In the genomic region with DNA sequence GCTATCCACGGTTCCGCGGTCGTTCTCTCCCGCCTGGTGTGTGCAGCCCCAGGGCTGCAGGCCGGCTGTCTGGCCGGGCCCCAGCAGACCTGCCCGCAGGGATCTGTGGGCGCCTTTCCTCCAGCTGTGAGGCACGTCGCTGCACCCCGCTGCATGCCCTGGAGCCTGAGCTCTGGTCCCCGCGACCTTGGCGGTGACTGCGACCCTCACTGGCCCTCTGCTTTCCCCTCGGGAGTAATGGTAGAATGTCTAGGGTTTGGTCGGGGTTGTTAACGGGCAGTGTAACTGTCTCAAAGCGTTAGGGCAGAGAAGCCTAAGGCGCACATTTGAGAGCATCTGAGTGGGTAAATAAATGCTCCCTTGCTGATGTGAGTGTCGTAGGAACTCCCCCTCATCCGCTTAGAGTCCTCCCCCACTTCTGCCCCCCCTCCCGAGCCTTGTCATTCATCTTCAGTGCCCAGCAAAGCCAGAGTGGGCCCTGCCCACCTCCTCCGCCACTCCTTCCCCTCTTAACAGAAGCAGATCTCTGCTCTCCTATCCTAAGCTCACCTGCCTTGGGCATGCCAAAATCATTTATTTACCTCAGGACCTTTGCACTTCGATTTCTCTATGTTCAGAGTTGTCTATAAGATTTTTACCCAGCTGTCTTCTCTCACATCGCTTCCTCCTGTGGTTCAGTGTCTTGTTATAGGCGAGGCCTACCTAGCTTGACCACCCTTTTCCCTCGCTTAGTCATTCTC, we compare ENCODE assay signal across 8 mouse cellular contexts. TPM values are rescaled to one million over a fixed set of nuclear protein-coding genes. Genes with fewer than 3 reads are reported as not detected.
DNase-seq lines count a peak whose midpoint lies in the region; ATAC-seq lines count a peak whose summit lies in the region.

No protein-coding gene starts in this region.

- 6% methylated on average over 29 of the region's 29 CpGs for WGBS in heart, embryonic 16.5 days
- 7% methylated on average over 29 of the region's 29 CpGs for WGBS in midbrain, embryonic 15.5 days

- ATAC-seq in heart, embryonic 16.5 days (replicated peaks; ENCODE audit: extremely low read depth, insufficient read depth, low FRiP score) = no peak
- peak; percentile 8 for ATAC-seq in midbrain, embryonic 15.5 days (replicated peaks)

- no peaks in the 10 kb centered on the region for H3K9me3 ChIP-seq in heart, embryonic 16.5 days (replicated peaks; ENCODE audit: control insufficient read depth, low read length)
- no peaks in the 10 kb centered on the region for H3K9me3 ChIP-seq in midbrain, embryonic 15.5 days

- H3K9ac ChIP-seq in heart, embryonic 16.5 days (ENCODE audit: low read length) = peak overlapping the region; percentile 98
- H3K9ac ChIP-seq in midbrain, embryonic 15.5 days = peak overlapping the region; percentile 89

- DNase-seq in cerebellum, adult 11-12 months = peak; percentile 57
- DNase-seq in cerebellum, adult 8-10 months = no peak
- DNase-seq in A20 (ENCODE audit: low read depth, low spot score) (peak; percentile 78), liver (peak; percentile 63)
- peak; percentile 37 for DNase-seq in c-Kit-positive CD71-positive TER-119-positive erythroid progenitor cells, embryonic 14.5 days (ENCODE audit: low spot score)
- no peak for DNase-seq in urinary bladder, postnatal 36 days (ENCODE audit: low spot score in 2 of 2)

- H3K4me3 ChIP-seq in heart, embryonic 16.5 days (ENCODE audit: low read length) = peak overlapping the region; percentile 97
- H3K4me3 ChIP-seq in midbrain, embryonic 15.5 days = peak overlapping the region; percentile 83

- H3K4me2 ChIP-seq in heart, embryonic 16.5 days (ENCODE audit: low read depth, low read length) = peak overlapping the region; percentile 88
- H3K4me2 ChIP-seq in midbrain, embryonic 15.5 days = peak overlapping the region; percentile 75

- peak overlapping the region; percentile 93 for H3K27ac ChIP-seq in heart, embryonic 16.5 days (ENCODE audit: low read length)
- peak overlapping the region; percentile 88 for H3K27ac ChIP-seq in midbrain, embryonic 15.5 days

- peaks cover 15% of the 10 kb centered on the region for H3K4me1 ChIP-seq in heart, embryonic 16.5 days (ENCODE audit: control insufficient read depth, insufficient read depth, low read length)
- peaks cover 26% of the 10 kb centered on the region for H3K4me1 ChIP-seq in midbrain, embryonic 15.5 days

- no peaks in the 10 kb centered on the region for H3K27me3 ChIP-seq in heart, embryonic 16.5 days (ENCODE audit: control insufficient read depth, insufficient read depth, low read length)
- H3K27me3 ChIP-seq in midbrain, embryonic 15.5 days (replicated peaks) = no peaks in the 10 kb centered on the region

- H3K36me3 ChIP-seq in heart, embryonic 16.5 days (ENCODE audit: control insufficient read depth, insufficient read depth) = peaks cover 6% of the 10 kb centered on the region; the same call in 1 of the 2 replicates
- H3K36me3 ChIP-seq in midbrain, embryonic 15.5 days (replicated peaks) = 0 out of 2 replicates have a peak, but pooled peaks cover 7% of the 10 kb centered on the region

RNA-seq across cellular contexts. Expression of gene Mapk9, which starts 0.7 kb away (rescaled TPM):
- 34.8 and 36.5 TPM in 2 replicates for polyA plus RNA-seq in heart, embryonic 16.5 days (2015; fragmentation: Nextera tagmentation; extraction: Ambion mirVana)
- polyA plus RNA-seq in midbrain, embryonic 15.5 days (2015; fragmentation: Nextera tagmentation; extraction: Ambion mirVana) = 63.3 and 68.7 TPM in 2 replicates

RNA-seq across cellular contexts. Expression of gene Gfpt2, which starts 53.3 kb away (rescaled TPM):
- polyA plus RNA-seq in heart, embryonic 16.5 days (2015; fragmentation: Nextera tagmentation; extraction: Ambion mirVana) = 10.4 and 13.1 TPM in 2 replicates
- 6.1 and 6.7 TPM in 2 replicates for polyA plus RNA-seq in midbrain, embryonic 15.5 days (2015; fragmentation: Nextera tagmentation; extraction: Ambion mirVana)

RNA-seq across cellular contexts. Expression of gene Rasgef1c, which starts 54.4 kb away (rescaled TPM):
- polyA plus RNA-seq in heart, embryonic 16.5 days (2015; fragmentation: Nextera tagmentation; extraction: Ambion mirVana) = 0.20 and 0.30 TPM in 2 replicates
- 28.0 and 29.8 TPM in 2 replicates for polyA plus RNA-seq in midbrain, embryonic 15.5 days (2015; fragmentation: Nextera tagmentation; extraction: Ambion mirVana)

Comparison
In these comparisons a context has a peak if more than half of its experiments do, and no peak if none do; other contexts are left out.
1. DNase-seq: peak in cerebellum, adult 11-12 months (single experiment), A20 (single experiment), c-Kit-positive CD71-positive TER-119-positive erythroid progenitor cells, embryonic 14.5 days (single experiment) and liver (single experiment); none in cerebellum, adult 8-10 months (single experiment) and urinary bladder, postnatal 36 days (0 of 2).
2. RNA of gene Rasgef1c, which starts 54.4 kb away (polyA plus RNA-seq): 28.0 to 29.8 TPM in midbrain, embryonic 15.5 days; 0.20 to 0.30 TPM in heart, embryonic 16.5 days; every median in the first group is over 10 times any median in the second.